1 mouse cellular context compared by ENCODE assay signal in the genomic region with DNA sequence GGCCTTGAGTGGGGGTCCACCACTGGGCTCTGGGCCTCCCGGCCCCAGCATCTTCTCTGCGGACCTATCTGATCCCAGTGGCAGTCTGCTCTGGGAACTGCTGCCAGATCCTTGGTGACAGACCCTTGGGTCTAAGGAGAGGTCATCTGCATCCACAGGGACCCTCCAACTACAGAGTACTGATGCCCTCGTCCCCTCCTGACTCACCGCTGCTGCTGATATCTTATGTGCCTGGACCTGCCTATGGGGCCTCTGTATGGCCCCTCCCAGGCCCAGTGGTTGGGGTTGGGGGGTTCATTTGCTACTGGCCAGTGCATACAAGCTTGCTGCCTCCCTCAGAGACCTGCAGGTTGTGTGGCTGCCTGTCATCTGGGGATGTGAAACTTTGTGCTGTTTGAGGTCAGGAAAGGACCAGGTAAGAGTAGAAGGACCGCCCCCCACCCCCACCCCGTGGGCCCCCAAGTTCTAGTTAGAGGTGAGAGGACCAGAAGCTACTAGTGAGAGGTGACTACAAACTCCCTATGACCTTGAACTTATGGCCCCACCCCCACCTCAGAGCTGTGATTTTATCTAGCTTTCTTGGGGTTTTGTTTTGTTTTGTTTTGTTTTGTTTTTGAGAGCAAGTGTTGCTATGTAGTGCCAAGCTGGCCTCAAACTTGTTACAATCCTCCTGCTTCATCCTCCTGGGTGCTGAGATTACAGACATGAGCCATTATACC.
A peak's percentile ranks its signal among the peaks of the same experiment; 100 is the strongest.
TF ChIP-seq lines count a peak whose summit lies in the region.

No protein-coding gene starts in this region.

TF ChIP-seq in CH12.LX, 34 proteins besides CTCF, POLR2A, EP300 and RAD21:
- TF ChIP-seq TCF12 (IDR thresholded peaks at IDR 0.05; ENCODE audit: low read depth, low read length), result no peak
- peak; percentile 59; the same call in 1 of the 2 replicates for TF ChIP-seq MEF2A (IDR thresholded peaks at IDR 0.05; ENCODE audit: borderline replicate concordance, low read depth, low read length)
- TF ChIP-seq ZMIZ1 (IDR thresholded peaks at IDR 0.05; ENCODE audit: low read depth, low read length), result 0 out of 2 replicates have a peak, but pooled peaks have one; percentile 32
- no peak for TF ChIP-seq ELF1 (IDR thresholded peaks at IDR 0.05; ENCODE audit: low read depth, low read length)
- TF ChIP-seq CHD2 (IDR thresholded peaks at IDR 0.05; ENCODE audit: low read length), result no peak
- TF ChIP-seq CHD1 (IDR thresholded peaks at IDR 0.05; ENCODE audit: low read depth, low read length), result 0 out of 2 replicates have a peak, but pooled peaks have one; percentile 61
- peak; percentile 17; the same call in 1 of the 2 replicates for TF ChIP-seq MAX (IDR thresholded peaks at IDR 0.05; ENCODE audit: low read length)
- TF ChIP-seq MXI1 (IDR thresholded peaks at IDR 0.05; ENCODE audit: low read depth, low read length), result 0 out of 2 replicates have a peak, but pooled peaks have one; percentile 32
- no peak for TF ChIP-seq KAT2A (IDR thresholded peaks at IDR 0.05; ENCODE audit: insufficient replicate concordance, low read length)
- 0 out of 2 replicates have a peak, but pooled peaks have one; percentile 56 for TF ChIP-seq MAZ (IDR thresholded peaks at IDR 0.05; ENCODE audit: low read depth, low read length)
